Mouse (Mus musculus) spleen, adult 2 months (tissue): Measurements from ENCODE around the gene Tnfrsf19.

ENCODE experiments used
- CTCF ChIP-seq: fragments of 200-500 bp; IDR thresholded peaks from 2 replicates; pipeline ENCODE4 v1.5.1; 2011; ENCODE audit warnings: mild to moderate bottlenecking, inconsistent platforms; ENCODE audit not compliant: insufficient read depth, insufficient read length, insufficient replicate concordance; ENCODE audit errors: extremely low read depth
- POLR2A ChIP-seq: fragments of 200-500 bp; IDR thresholded peaks from 2 replicates; pipeline ENCODE4 v1.6.1; 2011; ENCODE audit warnings: low read depth, low read length, inconsistent platforms

- TF ChIP-seq CTCF = no peak
- TF ChIP-seq POLR2A = no peak
Measured at GRCm38 (mm10) chr14:61019880-61020279, 26.4 kb downstream of the Tnfrsf19 start.
